Mouse (Mus musculus) E14TG2a.4 (cell line): ENCODE results near the gene Btn1a1.

Experiments
- H3K27me3 ChIP-seq: 2 replicates; pipeline ENCODE4 v1.6.1; 2014; ENCODE audit warnings: low read length, control low read depth; ENCODE audit not compliant: insufficient read depth
- H3K36me3 ChIP-seq: 2 replicates; pipeline ENCODE4 v1.6.1; 2014; ENCODE audit warnings: low read length, control low read depth; ENCODE audit not compliant: insufficient read depth
- H3K4me1 ChIP-seq: replicated peaks from 2 replicates; pipeline ENCODE4 v1.6.1; 2014; ENCODE audit warnings: low read depth, low read length, control low read depth
- H3K4me3 ChIP-seq: replicated peaks from 2 replicates; pipeline ENCODE4 v1.5.1; 2014; ENCODE audit warnings: mild to moderate bottlenecking, low read length
- H3K9me3 ChIP-seq: 2 replicates; pipeline ENCODE4 v1.6.1; 2014; ENCODE audit warnings: low read length, control low read depth
- CTCF ChIP-seq: conservative IDR thresholded peaks from 2 replicates; pipeline ENCODE4 v1.5.1; 2014; ENCODE audit warnings: low read length
- NANOG ChIP-seq: IDR thresholded peaks from 2 replicates; pipeline ENCODE4 v1.6.1; 2014; ENCODE audit warnings: borderline replicate concordance, low read length, mixed read lengths
- POU5F1 ChIP-seq: IDR thresholded peaks from 2 replicates; pipeline ENCODE4 v1.6.1; 2014; ENCODE audit warnings: low read length, borderline replicate concordance

Btn1a1 gene

GRCm38 (mm10) chr13:23464224-23464637 is 1.5 kb downstream of the Btn1a1 start:
- no peaks in the 10 kb centered on the region for H3K9me3 ChIP-seq

GRCm38 (mm10) chr13:23463381-23464223 is 2.1 kb downstream of the Btn1a1 start:
- no peak for TF ChIP-seq CTCF
- no peak for TF ChIP-seq NANOG
- no peak for TF ChIP-seq POU5F1
- Histone ChIP-seq H3K9me3 (no peaks in the 10 kb centered on the region), H3K27me3 (peaks cover 30% of the 10 kb centered on the region), H3K36me3 (no peaks in the 10 kb centered on the region), H3K4me3 (peak overlapping the region; percentile 74), H3K4me1 (peaks cover 45% of the 10 kb centered on the region)

More at GRCm38 (mm10) chr13:23464224-23464637, 1.5 kb downstream of the Btn1a1 start:
- H3K36me3 ChIP-seq, result no peaks in the 10 kb centered on the region
- H3K4me3 ChIP-seq, result peak overlapping the region; percentile 74
- peaks cover 24% of the 10 kb centered on the region for H3K27me3 ChIP-seq
- no peak for TF ChIP-seq POU5F1
- TF ChIP-seq NANOG, result no peak
- no peak for TF ChIP-seq CTCF
- H3K4me1 ChIP-seq, result peaks cover 43% of the 10 kb centered on the region

GRCm38 (mm10) chr13:23462669-23463068 is 3.0 kb downstream of the Btn1a1 start:
- TF ChIP-seq POU5F1 (no peak), CTCF (no peak), NANOG (no peak)
- peaks cover 35% of the 10 kb centered on the region for H3K27me3 ChIP-seq
- no peaks in the 10 kb centered on the region for H3K9me3 ChIP-seq
- H3K4me3 ChIP-seq, result no peak overlapping the region
- no peaks in the 10 kb centered on the region for H3K36me3 ChIP-seq
- H3K4me1 ChIP-seq, result peaks cover 47% of the 10 kb centered on the region

GRCm38 (mm10) chr13:23462063-23462462 is 3.6 kb downstream of the Btn1a1 start:
- Histone ChIP-seq H3K4me1 (peaks cover 47% of the 10 kb centered on the region), H3K36me3 (no peaks in the 10 kb centered on the region), H3K27me3 (peaks cover 37% of the 10 kb centered on the region), H3K4me3 (no peak overlapping the region), H3K9me3 (no peaks in the 10 kb centered on the region)
- TF ChIP-seq CTCF, result no peak
- no peak for TF ChIP-seq NANOG
- no peak for TF ChIP-seq POU5F1

GRCm38 (mm10) chr13:23459264-23459846 is 6.3 kb downstream of the Btn1a1 start:
- Histone ChIP-seq H3K27me3 (peaks cover 29% of the 10 kb centered on the region), H3K9me3 (no peaks in the 10 kb centered on the region), H3K4me1 (peaks cover 23% of the 10 kb centered on the region), H3K36me3 (no peaks in the 10 kb centered on the region), H3K4me3 (peak overlapping the region; percentile 35)
- TF ChIP-seq NANOG, result no peak
- no peak for TF ChIP-seq CTCF
- TF ChIP-seq POU5F1, result no peak

- peaks cover 16% of the 10 kb centered on the region; the same call in 1 of the 2 replicates for H3K27me3 ChIP-seq
- no peaks in the 10 kb centered on the region for H3K36me3 ChIP-seq
- TF ChIP-seq CTCF, result no peak
- no peak for TF ChIP-seq POU5F1
Observed at GRCm38 (mm10) chr13:23453926-23454325, 11.8 kb downstream of the Btn1a1 start.

GRCm38 (mm10) chr13:23453362-23453862 is 12.3 kb downstream of the Btn1a1 start:
- H3K36me3 ChIP-seq, result no peaks in the 10 kb centered on the region
- H3K4me3 ChIP-seq, result peak overlapping the region; percentile 90
- H3K27me3 ChIP-seq, result peaks cover 11% of the 10 kb centered on the region; the same call in 1 of the 2 replicates
- H3K9me3 ChIP-seq, result no peaks in the 10 kb centered on the region
- TF ChIP-seq NANOG (no peak), POU5F1 (no peak), CTCF (no peak)
- H3K4me1 ChIP-seq, result peaks cover 16% of the 10 kb centered on the region

More at GRCm38 (mm10) chr13:23453926-23454325, 11.8 kb downstream of the Btn1a1 start:
- H3K4me1 ChIP-seq, result peaks cover 16% of the 10 kb centered on the region
- no peaks in the 10 kb centered on the region for H3K9me3 ChIP-seq
- H3K4me3 ChIP-seq, result peak overlapping the region; percentile 90

- H3K4me1 ChIP-seq, result peaks cover 22% of the 10 kb centered on the region
- no peak for TF ChIP-seq POU5F1
- TF ChIP-seq NANOG, result no peak
- no peak for TF ChIP-seq CTCF
- H3K36me3 ChIP-seq, result no peaks in the 10 kb centered on the region
- H3K27me3 ChIP-seq, result no peaks in the 10 kb centered on the region
- H3K9me3 ChIP-seq, result no peaks in the 10 kb centered on the region
- H3K4me3 ChIP-seq, result peak overlapping the region; percentile 82
Observed at GRCm38 (mm10) chr13:23450398-23450797, 15.3 kb downstream of the Btn1a1 start.
